Mouse (Mus musculus) C2C12 (cell line): ENCODE results near the gene Defb10. TPM values are rescaled to one million over a fixed set of nuclear protein-coding genes. Genes with fewer than 3 reads are reported as not detected.
"Not testable (repeated sequence)": the region's sequence is repeated elsewhere in the genome, so short reads cannot be mapped to it uniquely, and the experiment has no call there.

ENCODE experiments used
- H3K27me3 ChIP-seq: one replicate; pipeline ENCODE4 v1.6.1; 2011; ENCODE audit not compliant: control insufficient read depth, insufficient read depth, insufficient read length
- H3K36me3 ChIP-seq: one replicate; pipeline ENCODE4 v1.6.1; 2011; ENCODE audit not compliant: control insufficient read depth, insufficient read depth
- H3K4me3 ChIP-seq: one replicate; pipeline ENCODE4 v1.5.1; 2011; ENCODE audit warnings: mild to moderate bottlenecking, control low read depth; ENCODE audit not compliant: poor library complexity, insufficient read depth, severe bottlenecking
- H3K79me2 ChIP-seq: one replicate; pipeline ENCODE4 v1.6.1; 2011; ENCODE audit not compliant: control insufficient read depth, insufficient read depth
- H3K79me3 ChIP-seq: one replicate; pipeline ENCODE4 v1.6.1; 2011; ENCODE audit warnings: low read depth, control low read depth
- H3ac ChIP-seq: one replicate; pipeline ENCODE3; 2011; ENCODE audit warnings: low read depth; ENCODE audit not compliant: control insufficient read depth, insufficient read length
- long read RNA-seq, 2 experiments: library from polyadenylated mRNA; unstranded; transcript quantifications; one replicate each; pipeline ENCODE4 v2.0.0; 2019 to 2020
- polyA plus RNA-seq: library from polyadenylated mRNA; unstranded; fragments of >200 nt; fragmentation: generic; extraction: Trizol; gene quantifications from one replicate; pipeline ENCODE4 v1.2.1, GENCODE M21; 2012; ENCODE audit warnings: missing spikeins

Gene Defb10
- polyA plus RNA-seq: not detected
- long read RNA-seq, experiment 1: 0 reads
- long read RNA-seq, experiment 2: 0 reads

DNA sequence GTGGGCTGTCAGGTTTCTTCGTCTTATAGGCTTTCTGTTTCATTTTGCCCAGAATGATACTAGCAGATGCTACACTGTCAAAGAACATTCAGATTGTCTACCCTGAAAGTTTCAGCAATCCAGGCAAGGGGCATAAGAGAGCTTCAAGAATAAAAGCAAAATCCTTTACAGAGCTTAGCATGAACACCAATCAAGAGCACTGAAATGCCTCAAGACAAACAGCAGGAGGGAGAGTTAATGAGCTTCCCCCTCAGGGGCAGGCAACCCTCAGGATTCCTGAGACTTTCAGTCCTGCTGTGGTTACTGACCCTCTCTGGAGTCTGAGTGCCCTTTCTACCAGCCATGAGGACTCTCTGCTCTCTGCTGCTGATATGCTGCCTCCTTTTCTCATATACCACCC lies at the start of gene Defb10:
Gene Defb10 (plus strand): TSS at position 316 of the 400 bp plus-strand sequence.
- not testable (repeated sequence) for H3K4me3 ChIP-seq, H3K36me3 ChIP-seq, H3K79me3 ChIP-seq, H3K27me3 ChIP-seq, H3K79me2 ChIP-seq, H3ac ChIP-seq

- H3K36me3 ChIP-seq, H3K27me3 ChIP-seq, H3K79me3 ChIP-seq, H3K4me3 ChIP-seq, H3ac ChIP-seq, H3K79me2 ChIP-seq: not testable (repeated sequence)
These were observed 26.6 kb downstream of the Defb10 start, which contains the start of gene Defb9 for GRCm38 (mm10) chr8:21885321-21885720. Gene Defb9 (minus strand): TSS chr8:21885421.

- H3ac ChIP-seq, H3K79me3 ChIP-seq, H3K27me3 ChIP-seq, H3K79me2 ChIP-seq, H3K36me3 ChIP-seq, H3K4me3 ChIP-seq: not testable (repeated sequence)
These were observed 47.6 kb downstream of the Defb10 start, which contains the start of gene Defb11 for GRCm38 (mm10) chr8:21906290-21906689. Gene Defb11 (minus strand): TSS chr8:21906412.

Other genes starting within 250 kb of the Defb10 start
- not detected for gene Defa26, start 240.7 kb upstream of the Defb10 start, polyA plus RNA-seq
- gene Defa17, start 203.1 kb upstream of the Defb10 start, polyA plus RNA-seq: not detected
- not detected for gene Defa34, start 193.1 kb upstream of the Defb10 start, polyA plus RNA-seq
- gene AY761184, start 155.3 kb upstream of the Defb10 start, polyA plus RNA-seq: not detected
- not detected for gene Defa24, start 124.4 kb upstream of the Defb10 start, polyA plus RNA-seq
- gene Defb50, start 35.4 kb upstream of the Defb10 start, polyA plus RNA-seq: not detected
- not detected for gene Defb2, start 19.0 kb upstream of the Defb10 start, polyA plus RNA-seq
- gene Defb9, start 26.5 kb downstream of the Defb10 start, polyA plus RNA-seq: not detected
- not detected for gene Defb11, start 47.5 kb downstream of the Defb10 start, polyA plus RNA-seq
- not detected for gene Defb15, start 73.8 kb downstream of the Defb10 start, polyA plus RNA-seq
- not detected for gene Defb35, start 79.5 kb downstream of the Defb10 start, polyA plus RNA-seq
- not detected for gene Defb13, start 87.9 kb downstream of the Defb10 start, polyA plus RNA-seq
- gene Fam90a1a, start 99.8 kb downstream of the Defb10 start, polyA plus RNA-seq: not detected
- not detected for gene Ccdc70, start 110.9 kb downstream of the Defb10 start, polyA plus RNA-seq
- 0.04 TPM for gene Atp7b, start 201.4 kb downstream of the Defb10 start, polyA plus RNA-seq
- gene Alg11, start 201.8 kb downstream of the Defb10 start, polyA plus RNA-seq: 3.1 TPM